Mouse (Mus musculus) heart, adult 2 months (tissue): ENCODE data around the gene D930020B18Rik.

ENCODE experiments used
- CTCF ChIP-seq: fragments of 200-600 bp; IDR thresholded peaks from 2 replicates; pipeline ENCODE4 v1.8.1; 2022; ENCODE audit warnings: antibody characterized with exemption, mild to moderate bottlenecking, moderate library complexity
- EP300 ChIP-seq: fragments of 200-500 bp; IDR thresholded peaks from 2 replicates; pipeline ENCODE4 v1.6.1; 2011; ENCODE audit warnings: low read depth, low read length, control low read depth; ENCODE audit not compliant: insufficient read depth
- POLR2A ChIP-seq: fragments of 200-500 bp; IDR thresholded peaks from 2 replicates; pipeline ENCODE4 v1.6.1; 2011; ENCODE audit warnings: mild to moderate bottlenecking, low read depth, low read length, control low read depth; ENCODE audit not compliant: insufficient read depth

DNA sequence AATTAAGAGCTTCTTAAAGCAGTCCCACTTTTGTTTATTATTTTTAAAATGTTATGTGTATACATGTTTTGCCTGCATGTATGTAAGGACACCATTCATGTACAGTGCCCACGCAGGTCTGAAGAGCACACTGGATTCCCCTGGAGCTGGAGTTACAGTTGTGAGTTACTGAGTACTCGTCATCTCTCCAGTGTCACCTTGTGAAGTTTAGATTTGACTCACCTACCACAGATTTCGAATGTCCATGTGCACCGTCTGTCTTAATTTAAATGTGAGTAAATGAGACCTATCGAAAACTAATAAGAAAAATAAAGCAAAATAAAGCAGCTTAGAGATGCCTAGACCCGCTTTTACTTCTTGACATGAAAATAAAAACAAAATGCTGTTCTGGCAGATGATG lies 5.1 kb upstream of the D930020B18Rik start:
- no peak for TF ChIP-seq EP300
- TF ChIP-seq CTCF = no peak
- no peak for TF ChIP-seq POLR2A
